Mouse (Mus musculus): Measurements from ENCODE around the gene Iqsec1. TPM values are rescaled to one million over a fixed set of nuclear protein-coding genes. Genes with fewer than 3 reads are reported as not detected.
"Not testable (repeated sequence)": the region's sequence is repeated elsewhere in the genome, so short reads cannot be mapped to it uniquely, and the experiment has no call there.

Gene Iqsec1
- polyA plus RNA-seq, 1 experiment = 80.9 TPM

GRCm38 (mm10) chr6:90653736-90654135, 334.7 kb downstream of the Iqsec1 start:
- no peak overlapping the region for H3K27ac ChIP-seq (replicated peaks; ENCODE audit: low read depth, low read length)
- H3K4me3 ChIP-seq (ENCODE audit: insufficient read depth, low read depth, low read length) = no peak overlapping the region
- no peaks in the 10 kb centered on the region for H3K4me1 ChIP-seq (ENCODE audit: control insufficient read depth, insufficient read depth, insufficient read length, low read length)

GRCm38 (mm10) chr6:90650634-90651033, 337.9 kb downstream of the Iqsec1 start:
- Histone ChIP-seq H3K4me3 (ENCODE audit: insufficient read depth, low read depth, low read length) (no peak overlapping the region), H3K27ac (replicated peaks; ENCODE audit: low read depth, low read length) (no peak overlapping the region)

GRCm38 (mm10) chr6:90649279-90649678, 339.2 kb downstream of the Iqsec1 start:
- no peak overlapping the region for H3K4me3 ChIP-seq (ENCODE audit: insufficient read depth, low read depth, low read length)
- H3K27ac ChIP-seq (replicated peaks; ENCODE audit: low read depth, low read length) = no peak overlapping the region
- H3K4me1 ChIP-seq (ENCODE audit: control insufficient read depth, insufficient read depth, insufficient read length, low read length) = no peaks in the 10 kb centered on the region

More at GRCm38 (mm10) chr6:90650634-90651033, 337.9 kb downstream of the Iqsec1 start:
- H3K4me1 ChIP-seq (ENCODE audit: control insufficient read depth, insufficient read depth, insufficient read length, low read length) = no peaks in the 10 kb centered on the region

- no peak overlapping the region for H3K27ac ChIP-seq (replicated peaks; ENCODE audit: low read depth, low read length)
- H3K4me1 ChIP-seq (ENCODE audit: control insufficient read depth, insufficient read depth, insufficient read length, low read length) = no peaks in the 10 kb centered on the region
- no peak overlapping the region for H3K4me3 ChIP-seq (ENCODE audit: insufficient read depth, low read depth, low read length)
Observed at GRCm38 (mm10) chr6:90648391-90648790, 340.1 kb downstream of the Iqsec1 start.

- no peaks in the 10 kb centered on the region for H3K4me1 ChIP-seq (ENCODE audit: control insufficient read depth, insufficient read depth, insufficient read length, low read length)
- H3K4me3 ChIP-seq (ENCODE audit: insufficient read depth, low read depth, low read length) = no peak overlapping the region
- no peak overlapping the region for H3K27ac ChIP-seq (replicated peaks; ENCODE audit: low read depth, low read length)
Observed at GRCm38 (mm10) chr6:90644965-90645364, 343.5 kb downstream of the Iqsec1 start.

GRCm38 (mm10) chr6:90643057-90643456, 345.4 kb downstream of the Iqsec1 start:
- Histone ChIP-seq H3K27ac (replicated peaks; ENCODE audit: low read depth, low read length) (no peak overlapping the region), H3K4me1 (ENCODE audit: control insufficient read depth, insufficient read depth, insufficient read length, low read length) (no peaks in the 10 kb centered on the region)

GRCm38 (mm10) chr6:90635611-90636010, 352.9 kb downstream of the Iqsec1 start:
- H3K4me3 ChIP-seq (ENCODE audit: insufficient read depth, low read depth, low read length) = no peak overlapping the region
- no peak overlapping the region for H3K27ac ChIP-seq (replicated peaks; ENCODE audit: low read depth, low read length)
- H3K4me1 ChIP-seq (ENCODE audit: control insufficient read depth, insufficient read depth, insufficient read length, low read length) = no peaks in the 10 kb centered on the region

More at GRCm38 (mm10) chr6:90643057-90643456, 345.4 kb downstream of the Iqsec1 start:
- H3K4me3 ChIP-seq (ENCODE audit: insufficient read depth, low read depth, low read length) = no peak overlapping the region

GRCm38 (mm10) chr6:90635081-90635480, 353.4 kb downstream of the Iqsec1 start:
- Histone ChIP-seq H3K27ac (replicated peaks; ENCODE audit: low read depth, low read length) (no peak overlapping the region), H3K4me3 (ENCODE audit: insufficient read depth, low read depth, low read length) (no peak overlapping the region), H3K4me1 (ENCODE audit: control insufficient read depth, insufficient read depth, insufficient read length, low read length) (no peaks in the 10 kb centered on the region)

- not testable (repeated sequence) for H3K4me1 ChIP-seq (ENCODE audit: control insufficient read depth, insufficient read depth, insufficient read length, low read length)
Observed at GRCm38 (mm10) chr6:90632526-90632925, 356.0 kb downstream of the Iqsec1 start.

GRCm38 (mm10) chr6:90630427-90630826, 358.1 kb downstream of the Iqsec1 start:
- Histone ChIP-seq H3K27ac (replicated peaks; ENCODE audit: low read depth, low read length) (no peak overlapping the region), H3K4me1 (ENCODE audit: control insufficient read depth, insufficient read depth, insufficient read length, low read length) (no peaks in the 10 kb centered on the region), H3K4me3 (ENCODE audit: insufficient read depth, low read depth, low read length) (no peak overlapping the region)

More at GRCm38 (mm10) chr6:90632526-90632925, 356.0 kb downstream of the Iqsec1 start:
- H3K4me3 ChIP-seq (ENCODE audit: insufficient read depth, low read depth, low read length); H3K27ac ChIP-seq (replicated peaks; ENCODE audit: low read depth, low read length): not testable (repeated sequence)

GRCm38 (mm10) chr6:90629506-90629905, 359.0 kb downstream of the Iqsec1 start:
- H3K27ac ChIP-seq (replicated peaks; ENCODE audit: low read depth, low read length) = no peak overlapping the region
- H3K4me3 ChIP-seq (ENCODE audit: insufficient read depth, low read depth, low read length) = no peak overlapping the region
- no peaks in the 10 kb centered on the region for H3K4me1 ChIP-seq (ENCODE audit: control insufficient read depth, insufficient read depth, insufficient read length, low read length)

- H3K4me1 ChIP-seq (ENCODE audit: control insufficient read depth, insufficient read depth, insufficient read length, low read length) = no peaks in the 10 kb centered on the region
Observed at GRCm38 (mm10) chr6:90627556-90627955, 360.9 kb downstream of the Iqsec1 start.

GRCm38 (mm10) chr6:90625207-90625994, 363.1 kb downstream of the Iqsec1 start:
- no peak overlapping the region for H3K4me3 ChIP-seq (ENCODE audit: insufficient read depth, low read depth, low read length)
- H3K27ac ChIP-seq (replicated peaks; ENCODE audit: low read depth, low read length) = no peak overlapping the region
- H3K4me1 ChIP-seq (ENCODE audit: control insufficient read depth, insufficient read depth, insufficient read length, low read length) = no peaks in the 10 kb centered on the region

More at GRCm38 (mm10) chr6:90627556-90627955, 360.9 kb downstream of the Iqsec1 start:
- H3K4me3 ChIP-seq (ENCODE audit: insufficient read depth, low read depth, low read length) = no peak overlapping the region
- no peak overlapping the region for H3K27ac ChIP-seq (replicated peaks; ENCODE audit: low read depth, low read length)

GRCm38 (mm10) chr6:90624733-90625132, 363.8 kb downstream of the Iqsec1 start:
- Histone ChIP-seq H3K4me3 (ENCODE audit: insufficient read depth, low read depth, low read length) (no peak overlapping the region), H3K4me1 (ENCODE audit: control insufficient read depth, insufficient read depth, insufficient read length, low read length) (no peaks in the 10 kb centered on the region), H3K27ac (replicated peaks; ENCODE audit: low read depth, low read length) (no peak overlapping the region)

GRCm38 (mm10) chr6:90624184-90624583, 364.3 kb downstream of the Iqsec1 start:
- Histone ChIP-seq H3K4me3 (ENCODE audit: insufficient read depth, low read depth, low read length) (no peak overlapping the region), H3K27ac (replicated peaks; ENCODE audit: low read depth, low read length) (no peak overlapping the region), H3K4me1 (ENCODE audit: control insufficient read depth, insufficient read depth, insufficient read length, low read length) (no peaks in the 10 kb centered on the region)

GRCm38 (mm10) chr6:90623456-90623836, 365.0 kb downstream of the Iqsec1 start:
- Histone ChIP-seq H3K4me3 (ENCODE audit: insufficient read depth, low read depth, low read length) (no peak overlapping the region), H3K4me1 (ENCODE audit: control insufficient read depth, insufficient read depth, insufficient read length, low read length) (no peaks in the 10 kb centered on the region), H3K27ac (replicated peaks; ENCODE audit: low read depth, low read length) (no peak overlapping the region)

All from brown adipose tissue, adult 24 weeks (tissue).